Mouse (Mus musculus) adrenal gland (tissue): ENCODE measurements around the gene Smim13.
"Not testable (repeated sequence)": the region's sequence is repeated elsewhere in the genome, so short reads cannot be mapped to it uniquely, and the experiment has no call there.

Experiments
- intact Hi-C: fragments of 180-260 bp; cut with DNase I; formaldehyde crosslinking; loops from one replicate; pipeline ENCODE4 v1.15.1; 2025

Smim13 gene

DNA sequence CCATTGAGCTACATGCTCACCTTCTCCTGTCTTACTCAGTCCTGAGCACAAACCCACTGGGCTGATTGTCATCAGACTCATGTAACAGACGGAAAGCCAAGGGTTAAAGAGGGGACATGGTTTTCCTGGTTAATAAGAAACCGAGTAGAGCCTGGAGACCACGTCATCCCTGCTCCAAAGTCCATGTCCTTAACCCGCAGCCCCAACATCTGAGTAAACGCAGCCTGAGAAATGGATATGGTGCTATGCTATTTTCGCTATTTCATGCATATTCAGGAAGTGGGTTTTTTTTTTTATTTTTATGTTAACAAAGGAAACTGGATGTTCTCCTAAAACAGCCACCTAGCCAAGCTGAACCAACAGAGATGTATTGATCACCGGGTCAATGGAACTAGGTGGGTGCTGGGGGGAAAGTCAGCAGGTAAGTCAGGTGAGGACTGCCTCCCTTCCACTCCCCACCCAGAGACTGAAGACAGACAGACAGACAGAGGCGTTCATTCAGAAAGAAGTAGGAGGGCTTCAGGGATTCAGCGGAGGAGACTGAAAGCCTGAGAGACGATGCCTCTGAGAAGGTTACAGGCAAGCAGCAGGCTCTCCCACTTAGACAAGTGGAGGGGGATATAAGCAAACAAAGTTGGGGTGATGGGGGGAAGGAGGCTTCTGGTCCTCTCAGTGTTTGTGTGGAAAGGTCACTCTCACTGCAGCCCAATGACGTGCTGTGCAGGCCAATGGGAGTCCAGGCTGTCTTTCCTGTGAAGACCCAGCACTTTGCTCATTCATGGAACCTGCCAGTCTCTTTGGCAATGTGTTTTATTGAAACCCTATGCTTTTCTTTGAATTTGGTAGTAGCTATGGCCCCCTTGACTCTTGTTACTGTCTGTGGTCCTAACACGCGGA, 13.6 kb upstream of the Smim13 start:
- intact Hi-C loops, result loop anchor here (2.0 to 5.0 kb wide), 2 partner anchors 151 to 394 kb away; no protein-coding TSS in a partner anchor

DNA sequence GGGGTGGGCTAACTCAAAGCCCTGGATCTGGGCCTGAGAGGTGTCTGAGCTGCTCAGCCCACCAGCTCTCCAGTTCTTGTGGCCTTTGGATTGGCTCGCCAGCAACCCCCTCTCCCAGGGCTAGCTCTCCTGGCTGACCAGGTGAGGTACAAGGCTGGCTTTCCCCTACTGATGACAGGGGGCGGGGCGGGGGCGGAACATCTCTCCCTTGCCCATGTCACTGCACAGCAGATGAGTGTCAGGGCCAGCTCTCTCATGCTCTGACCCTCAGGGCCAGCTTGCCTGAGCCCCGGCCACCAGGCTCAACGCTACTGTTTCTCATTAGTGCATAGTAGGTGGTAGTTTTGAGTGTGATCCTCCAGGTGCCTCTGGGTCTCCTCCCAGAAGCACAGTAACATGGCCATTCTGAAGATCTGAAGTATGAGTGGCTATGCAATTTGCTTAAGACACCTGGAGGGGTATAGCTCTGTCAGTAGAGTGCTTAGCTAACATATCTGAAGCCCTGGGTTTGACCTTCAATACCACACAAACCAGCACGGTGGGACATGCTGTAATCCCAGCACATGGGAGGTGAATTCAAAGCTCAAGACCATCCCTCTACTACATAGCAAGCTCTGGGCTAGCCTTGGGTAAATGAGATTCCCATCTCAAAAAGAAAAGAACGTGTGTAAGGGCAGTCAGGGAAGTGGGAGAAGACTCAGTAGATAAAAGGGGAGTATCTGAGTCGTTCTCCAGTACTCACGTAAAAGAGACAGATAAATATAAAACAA, 11.4 kb upstream of the Smim13 start:
- intact Hi-C loops, result loop anchor here (2.0 to 5.0 kb wide), 3 partner anchors 91 to 453 kb away; no protein-coding TSS in a partner anchor

DNA sequence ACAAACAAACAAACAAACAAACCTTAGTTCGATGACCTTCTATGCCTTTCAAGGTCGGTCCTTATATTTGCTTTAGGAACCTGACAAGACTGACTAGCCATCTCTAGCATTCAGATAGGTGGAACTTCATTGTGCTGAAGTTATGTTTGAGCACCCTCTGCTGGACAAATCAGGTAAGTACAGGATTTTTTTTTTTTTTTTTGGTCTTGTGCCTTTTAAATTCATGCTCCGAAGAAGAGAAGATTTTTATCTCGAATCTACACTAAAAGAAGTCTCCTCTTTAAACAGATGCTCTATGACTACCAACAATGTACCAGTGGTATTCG, 10.9 kb upstream of the Smim13 start:
- intact Hi-C loops, result loop anchor here (2.0 to 5.0 kb wide), 3 partner anchors 92 to 454 kb away; no protein-coding TSS in a partner anchor

DNA sequence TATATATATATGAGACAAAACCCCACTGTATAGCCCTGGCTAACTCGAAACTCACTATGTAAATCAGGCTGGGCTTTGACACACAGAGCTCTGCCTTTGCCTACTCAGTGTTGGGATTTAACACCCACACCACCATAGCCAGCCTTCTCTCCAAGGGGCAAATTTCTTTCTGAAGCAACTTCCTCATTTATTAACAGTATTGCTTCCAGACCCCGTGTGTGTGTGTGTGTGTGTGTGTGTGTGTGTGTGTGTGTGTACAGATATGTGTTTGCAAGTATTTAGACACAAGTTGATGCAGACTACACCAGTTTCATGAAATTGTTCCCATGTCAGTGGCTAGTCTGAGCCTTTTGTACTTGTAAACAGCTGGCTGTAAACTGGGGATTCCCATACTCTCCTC, 8.1 kb upstream of the Smim13 start:
- intact Hi-C loops, result loop anchor here (10.0 kb wide), 1 partner anchor 227 kb away; the partner anchor contains the start of gene Tmem14c

DNA sequence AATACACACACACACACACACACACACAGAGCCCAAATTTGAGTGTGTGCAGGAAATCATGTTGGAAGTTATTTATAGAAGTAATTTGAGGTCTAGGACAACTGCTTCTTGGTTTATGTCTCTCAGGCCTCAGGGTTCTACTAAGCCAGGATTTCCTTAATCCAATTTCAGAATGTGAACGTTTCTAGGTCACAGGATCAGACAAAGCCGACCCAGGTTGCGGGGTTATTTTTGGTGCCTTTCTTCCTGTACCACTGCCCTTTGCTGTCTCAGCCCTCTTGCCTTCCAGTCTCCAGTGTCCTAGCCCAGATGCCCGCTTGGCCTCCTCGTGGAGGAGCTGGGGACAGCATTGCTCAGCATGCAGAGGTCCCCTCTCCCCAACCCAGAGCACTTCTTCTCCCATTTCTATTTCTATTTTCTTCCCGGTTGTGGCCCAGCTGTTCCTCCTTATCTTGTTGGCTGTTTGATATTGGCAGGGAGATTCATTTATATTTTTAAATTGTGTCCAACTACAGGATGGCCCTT, 5.3 kb upstream of the Smim13 start:
- intact Hi-C loops, result loop anchor here (10.0 kb wide), 1 partner anchor 230 kb away; the partner anchor contains the start of gene Tmem14c

DNA sequence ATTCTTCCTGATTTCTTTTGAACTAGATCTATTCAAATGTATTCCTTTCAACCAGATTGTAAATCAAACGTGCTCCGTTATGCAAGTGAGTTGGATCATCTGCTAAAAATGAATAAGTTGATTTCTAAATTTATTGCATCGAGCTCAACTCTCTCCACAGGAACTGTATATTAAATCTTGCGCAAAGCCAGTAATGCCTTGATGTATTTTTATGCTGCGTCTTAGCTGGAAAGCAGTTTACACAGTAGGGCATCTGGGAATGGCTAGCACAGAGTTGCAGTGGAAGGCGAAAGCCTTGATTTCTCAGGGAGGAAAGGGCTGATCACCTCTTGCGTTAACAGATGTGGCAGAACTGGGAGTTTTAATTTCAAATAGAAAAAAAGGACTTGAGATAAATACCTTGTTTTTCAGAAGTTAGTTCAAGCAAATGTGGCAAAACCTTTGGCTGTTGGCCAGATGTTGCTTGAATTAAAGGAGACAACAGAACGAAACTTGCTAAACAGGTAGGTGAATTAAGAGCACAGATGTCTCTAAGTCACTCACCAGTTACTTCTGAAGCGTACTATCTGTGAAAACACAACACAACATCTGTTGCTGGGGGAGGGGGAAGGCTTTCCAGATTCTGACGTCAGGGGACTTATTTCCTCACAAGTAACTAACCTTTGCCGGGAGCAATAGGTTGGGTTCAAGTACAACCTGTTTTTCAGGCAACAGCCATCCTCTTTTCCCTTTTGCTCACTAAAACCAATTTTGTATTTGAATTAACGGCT, 708 bp upstream of the Smim13 start:
- intact Hi-C loops, result loop anchor here (10.0 kb wide), 1 partner anchor 234 kb away; the partner anchor contains the start of gene Tmem14c

DNA sequence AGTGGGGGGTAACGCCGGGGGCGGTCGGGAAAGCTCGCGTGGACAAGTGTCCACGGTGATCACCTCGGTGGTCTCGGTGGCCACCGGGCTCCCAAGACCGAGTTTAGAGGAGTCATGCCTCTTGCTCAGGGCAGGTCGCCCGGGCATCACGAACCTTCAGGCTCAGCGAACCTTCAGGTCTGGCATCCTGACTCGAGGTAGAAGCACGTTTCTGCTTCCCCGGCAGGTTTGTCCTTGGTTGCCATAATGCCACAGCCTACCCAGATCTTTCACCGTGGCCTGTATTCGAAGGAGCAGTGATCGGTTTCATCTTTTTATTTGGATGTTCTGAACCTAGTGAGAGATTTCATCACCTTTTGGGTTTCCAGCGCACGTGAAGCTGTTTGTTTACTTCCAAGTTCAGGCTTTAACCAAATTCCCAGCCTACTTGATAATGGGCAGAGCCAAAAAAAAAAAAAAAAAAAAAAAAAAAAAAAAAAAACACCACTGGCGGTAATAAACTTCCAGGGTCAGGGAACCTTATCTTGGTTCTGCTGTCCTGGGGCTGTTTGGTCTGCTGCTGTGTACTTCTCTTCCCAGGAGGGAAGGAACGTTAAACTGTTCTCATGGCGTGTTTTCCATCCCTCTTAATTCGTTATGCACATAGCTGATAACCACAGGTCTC, 806 bp downstream of the Smim13 start:
- intact Hi-C loops, result no loop called here

DNA sequence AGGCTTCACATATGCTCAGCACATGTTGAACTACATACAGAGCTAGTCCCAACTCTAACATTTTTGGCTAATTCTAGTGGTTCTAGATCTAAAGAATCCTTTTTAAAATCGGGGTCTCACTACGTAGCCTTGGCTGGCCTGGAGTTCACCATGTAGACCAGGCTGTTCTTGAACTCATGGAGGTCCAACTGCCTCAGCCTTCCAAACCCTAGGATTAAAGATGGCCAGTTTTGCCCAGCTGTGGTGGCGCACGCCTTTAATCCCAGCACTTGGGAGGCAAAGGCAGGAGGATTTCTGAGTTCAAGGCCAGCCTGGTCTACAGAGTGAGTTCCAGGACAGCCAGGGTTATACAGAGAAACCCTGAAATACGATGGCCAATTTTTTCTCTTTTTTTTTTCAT, 1.6 kb downstream of the Smim13 start:
- intact Hi-C loops, result not testable (repeated sequence)

DNA sequence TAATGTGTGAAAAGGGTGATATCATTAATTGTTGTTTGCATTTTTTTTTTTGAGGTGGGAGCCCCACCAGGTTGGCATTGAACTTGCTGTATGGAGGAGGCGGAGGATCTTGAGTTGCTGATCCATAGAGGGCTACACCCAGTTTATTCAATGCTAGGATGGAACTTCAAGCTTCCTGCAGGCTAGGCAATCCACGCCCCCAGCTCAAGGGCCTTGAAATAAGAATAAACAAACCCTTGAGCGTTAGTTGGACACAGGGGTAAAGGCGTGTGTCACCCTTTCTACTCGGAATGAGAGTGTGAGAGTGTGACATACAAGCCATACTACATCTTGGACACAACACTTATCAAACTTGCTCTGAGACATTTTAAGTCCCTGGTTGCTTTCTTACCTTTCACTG, 2.0 kb downstream of the Smim13 start:
- intact Hi-C loops, result no loop called here

DNA sequence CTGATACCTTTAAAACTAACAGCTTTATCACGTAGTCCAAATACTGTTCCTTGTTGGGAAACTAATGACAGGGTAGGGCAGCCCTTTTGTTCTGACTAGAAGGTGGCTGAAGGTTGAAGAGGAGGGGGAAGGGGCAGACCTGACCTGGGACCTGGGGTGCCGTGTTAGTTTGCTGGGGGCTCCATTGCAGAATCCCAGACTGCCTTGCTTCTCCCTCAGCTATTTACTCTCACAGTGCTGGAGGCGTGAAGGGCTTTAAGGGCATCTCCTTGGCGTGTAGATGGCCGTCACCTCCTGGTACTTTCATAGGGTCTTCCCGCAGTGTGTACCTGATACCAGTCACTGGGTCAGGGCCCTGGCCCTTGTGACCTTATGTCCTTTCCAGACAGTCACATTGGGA, 2.5 kb downstream of the Smim13 start:
- intact Hi-C loops, result no loop called here

DNA sequence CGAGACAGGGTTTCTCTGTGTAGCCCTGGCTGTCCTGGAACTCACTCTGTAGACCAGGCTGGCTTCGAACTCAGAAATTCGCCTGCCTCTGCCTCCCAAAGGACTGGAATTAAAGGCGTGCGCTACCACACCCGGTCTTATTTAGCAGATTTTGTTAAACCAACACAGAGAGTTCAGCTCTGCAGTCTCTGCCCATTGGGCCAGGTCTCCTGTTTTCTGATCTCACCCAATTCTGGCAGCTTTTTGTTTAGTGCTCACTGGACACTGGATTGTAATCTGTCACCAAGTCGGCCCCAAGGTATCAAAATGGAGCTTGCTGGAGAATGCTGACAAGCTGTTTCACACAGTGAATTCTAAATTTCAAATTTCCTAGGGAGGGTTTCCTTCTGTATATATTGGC, 3.1 kb downstream of the Smim13 start:
- intact Hi-C loops, result no loop called here

DNA sequence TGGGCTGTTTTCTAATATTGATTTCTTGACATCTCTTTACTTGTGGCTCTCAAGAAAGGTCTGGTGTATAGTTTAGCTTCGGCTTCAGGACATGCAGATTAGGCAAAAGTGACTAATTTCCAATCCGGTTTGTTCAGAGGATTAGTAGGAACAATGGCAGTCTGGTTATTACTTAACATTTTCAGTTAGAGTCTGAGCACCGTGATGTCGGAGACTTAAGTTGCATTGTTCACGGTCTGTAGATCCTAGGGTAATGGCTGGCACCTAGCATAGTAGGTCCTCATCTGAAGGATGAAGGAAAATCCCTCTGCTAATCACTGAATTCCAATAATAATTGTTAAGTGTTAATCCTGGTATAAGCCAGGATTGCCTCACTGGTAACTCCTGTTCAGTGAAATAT, 6.5 kb downstream of the Smim13 start:
- intact Hi-C loops, result no loop called here

DNA sequence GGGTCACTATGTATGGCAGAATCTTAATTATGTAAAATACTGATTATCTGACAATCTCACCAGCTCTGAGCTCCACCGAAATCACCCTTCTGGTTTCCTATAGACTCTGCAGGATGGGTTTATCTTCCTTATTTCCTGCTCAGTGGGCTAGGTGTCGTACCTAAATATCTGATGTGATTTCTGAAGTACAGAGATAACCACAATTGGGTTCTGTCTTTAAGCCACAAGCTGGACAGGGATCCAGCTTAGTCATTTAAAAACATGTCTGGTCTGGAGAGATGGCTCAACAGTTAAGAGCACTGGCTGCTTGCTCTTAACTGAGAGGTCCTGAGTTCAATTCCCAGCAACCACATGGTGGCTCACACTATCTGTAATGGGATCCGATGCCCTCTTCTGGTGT, 7.3 kb downstream of the Smim13 start:
- intact Hi-C loops, result no loop called here

DNA sequence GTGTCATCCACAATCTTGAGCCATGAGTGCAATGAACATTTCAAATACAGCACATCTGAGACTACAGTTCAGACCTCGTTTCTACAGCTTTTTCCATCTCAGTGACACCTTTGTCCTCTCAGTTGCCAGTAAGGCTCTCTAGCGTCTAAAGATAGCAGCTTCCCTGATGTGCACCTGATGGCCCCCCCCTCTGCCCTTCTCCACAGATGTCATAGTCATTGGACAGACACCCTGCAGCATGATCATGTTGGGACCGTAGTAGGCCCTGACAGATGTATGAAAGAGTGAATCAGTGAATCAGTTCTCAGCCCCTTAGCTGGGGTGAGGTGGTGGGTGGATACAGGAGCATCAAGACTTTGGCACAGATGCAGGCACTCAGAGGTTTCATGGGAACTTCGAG, 8.2 kb downstream of the Smim13 start:
- intact Hi-C loops, result no loop called here

DNA sequence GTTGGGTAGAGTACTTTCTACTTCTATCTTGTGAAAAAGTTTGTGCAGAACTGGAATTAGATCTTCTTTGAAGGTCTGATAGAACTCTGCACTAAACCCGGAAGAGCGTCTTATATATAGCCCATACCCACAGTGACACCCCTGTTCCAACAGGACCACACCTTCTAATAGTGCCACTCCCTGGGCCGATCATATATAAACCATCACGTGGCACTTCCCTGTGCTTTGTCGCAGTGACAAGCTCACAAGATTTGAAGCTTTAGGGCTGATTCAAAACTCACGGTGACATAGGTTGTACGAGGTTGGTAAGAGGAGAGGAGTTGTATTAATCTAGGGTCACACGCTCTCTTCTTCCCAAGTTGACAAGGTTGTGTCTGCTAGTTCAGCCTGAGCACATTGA, 12.0 kb downstream of the Smim13 start:
- intact Hi-C loops, result not testable (repeated sequence)

DNA sequence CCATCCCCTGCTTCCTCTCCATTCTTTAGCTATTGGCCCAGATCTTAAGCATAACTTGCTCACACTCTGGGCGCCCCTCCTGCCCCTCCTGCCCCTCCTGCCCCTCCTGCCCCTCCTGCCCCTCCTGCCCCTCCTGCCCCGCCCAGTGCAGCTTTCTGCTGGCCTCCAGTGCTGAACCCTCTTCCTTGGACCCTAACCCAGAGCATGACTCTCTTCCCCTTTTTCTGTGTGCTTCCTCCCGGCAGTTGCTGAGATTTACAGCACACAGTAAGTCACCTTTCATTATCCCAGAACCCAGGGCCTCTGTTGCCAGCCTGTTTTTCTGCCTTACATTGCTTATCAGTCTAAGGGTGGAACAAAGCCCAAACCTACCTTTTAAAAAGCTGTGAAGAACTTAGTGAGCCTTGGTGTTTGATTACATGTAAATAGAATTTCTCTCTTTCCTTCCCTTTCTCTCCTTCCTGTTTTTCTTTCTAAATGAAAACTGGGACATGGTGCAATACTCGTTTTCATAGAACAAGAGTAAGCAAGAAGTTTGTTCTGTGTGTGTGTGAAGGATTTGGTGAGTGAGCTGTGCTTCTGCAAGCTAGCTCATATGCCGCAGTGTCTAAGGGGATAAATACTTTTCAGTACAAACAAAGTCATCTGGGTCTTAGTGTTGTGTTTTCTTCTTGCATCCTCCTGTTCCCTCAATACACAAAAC, 13.8 kb downstream of the Smim13 start:
- intact Hi-C loops, result no loop called here

DNA sequence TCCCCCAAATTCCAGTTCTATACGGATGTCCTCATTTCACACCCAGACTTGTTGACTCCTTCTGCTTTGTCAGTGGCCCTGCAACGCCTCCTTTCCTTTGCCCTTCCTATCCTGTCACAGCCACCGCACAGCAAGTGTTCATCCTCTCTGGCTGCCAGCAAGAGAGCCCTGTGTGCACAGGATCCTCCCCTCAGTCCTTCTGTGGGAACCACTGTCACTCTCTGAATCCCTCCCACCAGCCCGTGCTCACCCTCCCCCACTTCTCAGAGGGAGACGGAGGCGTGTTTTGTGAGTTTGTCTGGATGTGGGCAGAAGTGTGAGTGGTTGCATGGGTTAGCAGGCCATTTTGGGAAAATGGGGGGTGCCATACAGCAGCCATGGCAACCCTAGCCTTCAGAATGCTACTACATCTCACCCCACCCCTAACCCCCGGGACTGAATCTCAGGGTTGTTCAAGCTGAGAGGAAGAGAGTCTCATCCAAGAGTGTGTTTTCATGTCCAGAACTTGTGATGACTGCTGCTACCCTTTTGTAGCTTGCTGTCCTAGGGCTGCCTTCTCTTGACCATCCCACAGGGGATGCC, 18.3 kb downstream of the Smim13 start:
- intact Hi-C loops, result no loop called here

DNA sequence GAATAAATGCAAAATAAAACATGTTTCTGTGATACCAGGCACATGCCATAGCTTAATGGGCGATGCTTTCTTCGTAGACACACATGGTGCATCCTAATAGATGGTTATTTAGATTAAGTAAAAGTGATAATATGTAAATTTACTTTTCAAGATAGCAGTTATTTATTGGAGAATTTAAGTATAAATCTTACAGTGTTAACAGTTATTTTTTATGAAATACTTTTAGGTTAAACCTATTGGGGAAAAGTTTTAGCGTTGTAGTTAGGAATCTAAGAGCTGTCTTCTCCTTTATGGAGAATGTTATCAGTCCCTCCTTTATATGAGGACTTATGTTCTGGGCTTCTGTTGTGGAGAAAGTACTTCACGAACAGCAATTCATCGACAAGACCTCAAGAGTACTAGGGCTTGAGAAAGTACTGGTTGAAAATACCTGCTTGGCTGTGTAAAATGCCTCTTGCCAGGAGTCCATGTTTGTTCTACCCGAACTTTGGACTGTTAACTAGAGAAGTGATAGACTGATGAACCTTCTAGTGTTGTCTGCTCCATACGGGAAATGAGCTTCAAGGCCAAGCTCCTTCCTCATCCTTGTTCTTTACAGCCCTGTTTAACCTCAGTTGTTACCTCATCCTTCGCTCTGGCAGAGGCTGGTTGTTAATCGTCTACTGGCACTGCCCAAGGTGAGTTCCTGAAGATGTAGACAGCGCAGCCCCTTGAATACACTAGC, 24.4 kb downstream of the Smim13 start, which contains the start of gene Gm17364:
TSS of gene Gm17364 (minus strand) at position 51 of the 724 bp plus-strand sequence.
- intact Hi-C loops, result no loop called here

DNA sequence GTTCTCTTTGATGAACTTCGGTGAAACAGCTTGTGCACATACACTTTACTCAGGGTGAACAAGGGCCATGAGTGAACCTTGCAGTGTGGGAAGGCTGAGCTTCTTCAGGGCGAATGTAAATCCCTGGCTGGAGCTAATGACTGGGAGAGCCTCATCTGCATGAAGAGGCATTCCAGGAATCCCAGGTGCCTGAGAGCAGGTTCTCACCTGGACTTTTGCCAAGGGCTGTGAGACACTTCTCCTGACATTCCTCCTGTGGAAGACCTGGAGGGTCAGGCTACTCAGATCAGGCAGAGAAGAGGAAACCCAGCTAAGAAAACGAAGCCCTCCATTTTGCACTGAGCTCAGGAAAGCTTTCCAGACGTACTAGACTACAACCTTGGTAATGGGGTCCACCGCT, 31.1 kb downstream of the Smim13 start:
- intact Hi-C loops, result loop anchor here (5.0 kb wide), 1 partner anchor 357 kb away; no protein-coding TSS in a partner anchor
